Mouse (Mus musculus): Measurements from ENCODE around the gene Tm2d3.

- TF ChIP-seq CTCF (IDR thresholded peaks at IDR 0.05; ENCODE audit: low read depth, low read length) (no peak), POLR2A (IDR thresholded peaks at IDR 0.05; ENCODE audit: borderline replicate concordance, low read depth, low read length) (no peak)
Measured at GRCm38 (mm10) chr7:65742857-65743256, 51.9 kb downstream of the Tm2d3 start.

All from bone marrow macrophage, adult 2 months (primary cell).